Comparison of ENCODE assay signal across 8 mouse cellular contexts in genomic region chr9:122117112-122117616, GRCm38 (mm10). TPM values are rescaled to one million over a fixed set of nuclear protein-coding genes. Genes with fewer than 3 reads are reported as not detected.
A peak's percentile ranks its signal among the peaks of the same experiment; 100 is the strongest.
DNase-seq lines count a peak whose midpoint lies in the region; TF ChIP-seq lines count a peak whose summit lies in the region.

TSS of gene Snrk (plus strand) at chr9:122117266.

- under 1% methylated on average over 62 of the region's 67 CpGs for WGBS in macrophage (ENCODE audit: missing documents)

- peak; percentile 75 for DNase-seq in adipocyte (ENCODE audit: low spot score)
- DNase-seq in gastrocnemius, postnatal 10 days, result peak; percentile 91
- peak; percentile 31 for DNase-seq in hindlimb bud, embryonic 11.5 days (ENCODE audit: extremely low spot score, low read depth, low spot score)
- peak; percentile 90 to 93 for DNase-seq in left cerebral cortex, adult 2 months (ENCODE audit: extremely low spot score in 1 of 2, low spot score in 2 of 2)
- peak; percentile 84 for DNase-seq in retina, postnatal 7 days (ENCODE audit: low read depth, low spot score)
- peak; percentile 74 to 83 for DNase-seq in urinary bladder, adult 18-20 months (ENCODE audit: low spot score in 2 of 2)

- H3K4me3 ChIP-seq in cortical plate, adult 2 months (ENCODE audit: insufficient read depth, low read length), result peak within 1 kb of the TSS; percentile 72
- H3K4me3 ChIP-seq in left cerebral cortex, adult 2 months, result peak within 1 kb of the TSS; percentile 88
- peak within 1 kb of the TSS; percentile 60 for H3K4me3 ChIP-seq in macrophage (ENCODE audit: inconsistent target)

- peak within 1 kb of the TSS; percentile 79 for H3K27ac ChIP-seq in cortical plate, adult 2 months (ENCODE audit: insufficient read depth, low read length)
- peak within 1 kb of the TSS; percentile 93 for H3K27ac ChIP-seq in left cerebral cortex, adult 2 months
- no peak within 1 kb of the TSS for H3K27ac ChIP-seq in macrophage

- TF ChIP-seq CTCF in cortical plate, adult 2 months (IDR thresholded peaks at IDR 0.05; ENCODE audit: extremely low read depth, insufficient read depth, low read length), result no peak
- TF ChIP-seq CTCF in left cerebral cortex, adult 2 months (IDR thresholded peaks at IDR 0.05), result no peak; the same call in 1 of the 2 replicates

- peak; percentile 85 for TF ChIP-seq POLR2A in cortical plate, adult 2 months (IDR thresholded peaks at IDR 0.05; ENCODE audit: extremely low read depth, insufficient read depth, low read length)

- peaks cover 6% of the 10 kb centered on the region; the same call in 1 of the 2 replicates for H3K4me1 ChIP-seq in cortical plate, adult 2 months (ENCODE audit: control insufficient read depth, insufficient read depth, low read length)

- H3K36me3 ChIP-seq in macrophage (ENCODE audit: inconsistent target), result no peaks in the 10 kb centered on the region

- intact Hi-C loops in left cerebral cortex, adult 2 months (cut with DNase I), result loop anchor here (2.0 kb wide), 1 partner anchor 94 kb away; no protein-coding TSS in a partner anchor

- peaks cover 43% of the 10 kb centered on the region for H3K79me2 ChIP-seq in macrophage (ENCODE audit: inconsistent target)

RNA-seq across cellular contexts. Expression of gene Snrk, which starts in this region (rescaled TPM):
- polyA plus RNA-seq in cortical plate, adult 2 months (2012; rRNA removed), result 78.6 and 79.6 TPM in 2 replicates
- 10 to 100 TPM; 54.8 to 73.5 TPM for total RNA-seq in gastrocnemius, postnatal 10 days (2021)
- total RNA-seq in left cerebral cortex, adult 2 months (2021), result 100 to 1,000 TPM; 113 to 129 TPM
- total RNA-seq in macrophage (2018; cell fraction: chromatin; rRNA removed), result 10 to 100 TPM; 12.7 to 67.9 (median 31.7) TPM
- total RNA-seq in macrophage (2018; cell fraction: cytosol; rRNA removed), result 10 to 100 TPM; 14.8 to 36.6 (median 27.7) TPM
- 10 to 100 TPM; 22.5 to 65.4 (median 36.8) TPM for total RNA-seq in macrophage (2018; cell fraction: nucleus; rRNA removed)
- 22.2 to 37.8 TPM (median 25.5 TPM) in 3 replicates for polyA plus RNA-seq in macrophage (2018)

Comparison
In these comparisons a context has a peak if more than half of its experiments do, and no peak if none do; other contexts are left out.
1. DNase-seq: peak in every context shown above with its lines; median percentile 92 in left cerebral cortex, adult 2 months; 91 in gastrocnemius, postnatal 10 days; 84 in retina, postnatal 7 days; 78 in urinary bladder, adult 18-20 months; 75 in adipocyte; 31 in hindlimb bud, embryonic 11.5 days.